Mouse (Mus musculus) bone marrow, adult 2 months (tissue): ENCODE measurements around the gene Cacna2d3. TPM values are rescaled to one million over a fixed set of nuclear protein-coding genes. Genes with fewer than 3 reads are reported as not detected.

Experiments
- H3K27ac ChIP-seq: fragments of 200-500 bp; 2 replicates; pipeline ENCODE4 v1.5.1; 2012; ENCODE audit warnings: low read depth, mild to moderate bottlenecking, control low read depth, inconsistent platforms, low read length; ENCODE audit not compliant: control insufficient read depth, poor library complexity, insufficient read depth
- H3K4me1 ChIP-seq: fragments of 200-500 bp; 2 replicates; pipeline ENCODE4 v1.6.1; 2011; ENCODE audit warnings: low read length; ENCODE audit not compliant: control insufficient read depth, insufficient read depth
- H3K4me3 ChIP-seq: fragments of 200-500 bp; replicated peaks from 2 replicates; pipeline ENCODE3; 2011; ENCODE audit warnings: mild to moderate bottlenecking, low read depth, low read length, control low read depth; ENCODE audit not compliant: control insufficient read depth
- CTCF ChIP-seq: fragments of 200-500 bp; IDR thresholded peaks from 2 replicates; pipeline ENCODE4 v1.5.1; 2011; ENCODE audit warnings: low read length, control low read depth; ENCODE audit not compliant: control insufficient read depth, insufficient read depth
- POLR2A ChIP-seq: fragments of 200-500 bp; IDR thresholded peaks from 2 replicates; pipeline ENCODE4 v1.6.1; 2011; ENCODE audit warnings: low read depth, mild to moderate bottlenecking, control low read depth, low read length, borderline replicate concordance; ENCODE audit not compliant: control insufficient read depth
- WGBS: fragments of 180-500 bp; shearing (Covaris S2); methylation state at CpG from one replicate; pipeline ENCODE4 v1.1.7; 2018; 5-methylcytosine and 5-hydroxymethylcytosine counted together
- polyA plus RNA-seq: library from polyadenylated mRNA; stranded (reverse); fragments of >200 nt; gene quantifications from 2 replicates; pipeline ENCODE4 v1.2.4, GENCODE M21; 2011; ENCODE audit warnings: low replicate concordance; ENCODE audit not compliant: missing spikeins, insufficient read depth, insufficient read length

The Cacna2d3 gene
- polyA plus RNA-seq, 1 experiment: 1.00 TPM

GRCm38 (mm10) chr14:29382786-29383185 lies 338.9 kb downstream of the Cacna2d3 start:
- Histone ChIP-seq H3K27ac (no peak overlapping the region), H3K4me1 (no peaks in the 10 kb centered on the region), H3K4me3 (no peak overlapping the region)
- WGBS: 79% methylated on average over 2 of the region's 2 CpGs
- TF ChIP-seq CTCF (no peak), POLR2A (no peak)

- 73% methylated on average over 5 of the region's 5 CpGs for WGBS
- no peak for TF ChIP-seq POLR2A
- no peak for TF ChIP-seq CTCF
- Histone ChIP-seq H3K4me3 (no peak overlapping the region), H3K27ac (no peak overlapping the region), H3K4me1 (no peaks in the 10 kb centered on the region)
Observed at GRCm38 (mm10) chr14:29366911-29367310, 354.8 kb downstream of the Cacna2d3 start.

- 48% methylated on average over 3 of the region's 3 CpGs for WGBS
- no peak overlapping the region for H3K4me3 ChIP-seq
- TF ChIP-seq CTCF: no peak
- TF ChIP-seq POLR2A: no peak
- H3K4me1 ChIP-seq: no peaks in the 10 kb centered on the region
- H3K27ac ChIP-seq: no peak overlapping the region
Observed at GRCm38 (mm10) chr14:29362448-29362847, 359.2 kb downstream of the Cacna2d3 start.

GRCm38 (mm10) chr14:29350627-29351026 lies 371.0 kb downstream of the Cacna2d3 start:
- WGBS: 69% methylated on average over 4 of the region's 4 CpGs
- no peaks in the 10 kb centered on the region for H3K4me1 ChIP-seq
- TF ChIP-seq POLR2A (no peak), CTCF (no peak)
- H3K4me3 ChIP-seq: no peak overlapping the region
- no peak overlapping the region for H3K27ac ChIP-seq

GRCm38 (mm10) chr14:29341581-29341980 lies 380.1 kb downstream of the Cacna2d3 start:
- H3K27ac ChIP-seq: no peak overlapping the region
- H3K4me1 ChIP-seq: no peaks in the 10 kb centered on the region
- WGBS: 82% methylated on average over 6 of the region's 6 CpGs
- TF ChIP-seq POLR2A: no peak
- no peak overlapping the region for H3K4me3 ChIP-seq

GRCm38 (mm10) chr14:29340728-29341127 lies 380.9 kb downstream of the Cacna2d3 start:
- no peak overlapping the region for H3K27ac ChIP-seq
- H3K4me1 ChIP-seq: no peaks in the 10 kb centered on the region
- 75% methylated on average over 5 of the region's 5 CpGs for WGBS
- no peak overlapping the region for H3K4me3 ChIP-seq
- no peak for TF ChIP-seq CTCF
- TF ChIP-seq POLR2A: no peak

- 74% methylated on average over 5 of the region's 5 CpGs for WGBS
- no peaks in the 10 kb centered on the region for H3K4me1 ChIP-seq
- no peak overlapping the region for H3K4me3 ChIP-seq
- no peak overlapping the region for H3K27ac ChIP-seq
- TF ChIP-seq CTCF: no peak
- TF ChIP-seq POLR2A: no peak
Observed at GRCm38 (mm10) chr14:29334897-29335296, 386.8 kb downstream of the Cacna2d3 start.

GRCm38 (mm10) chr14:29334216-29334615 lies 387.4 kb downstream of the Cacna2d3 start:
- H3K27ac ChIP-seq: no peak overlapping the region
- H3K4me3 ChIP-seq: no peak overlapping the region
- H3K4me1 ChIP-seq: no peaks in the 10 kb centered on the region
- WGBS: 62% methylated on average over 2 of the region's 2 CpGs
- TF ChIP-seq POLR2A (no peak), CTCF (no peak)

GRCm38 (mm10) chr14:29324430-29324782 lies 397.3 kb downstream of the Cacna2d3 start:
- Histone ChIP-seq H3K27ac (no peak overlapping the region), H3K4me3 (no peak overlapping the region), H3K4me1 (no peaks in the 10 kb centered on the region)
- 72% methylated on average over 5 of the region's 5 CpGs for WGBS
- TF ChIP-seq CTCF (no peak), POLR2A (no peak)
